Mouse (Mus musculus) bone marrow, adult 2 months (tissue): ENCODE results near the gene Chrm4. TPM values are rescaled to one million over a fixed set of nuclear protein-coding genes. Genes with fewer than 3 reads are reported as not detected.

Source experiments
- H3K27ac ChIP-seq: fragments of 200-500 bp; 2 replicates; pipeline ENCODE4 v1.5.1; 2012; ENCODE audit warnings: low read depth, mild to moderate bottlenecking, control low read depth, inconsistent platforms, low read length; ENCODE audit not compliant: control insufficient read depth, poor library complexity, insufficient read depth
- H3K4me1 ChIP-seq: fragments of 200-500 bp; 2 replicates; pipeline ENCODE4 v1.6.1; 2011; ENCODE audit warnings: low read length; ENCODE audit not compliant: control insufficient read depth, insufficient read depth
- H3K4me3 ChIP-seq: fragments of 200-500 bp; replicated peaks from 2 replicates; pipeline ENCODE3; 2011; ENCODE audit warnings: mild to moderate bottlenecking, low read depth, low read length, control low read depth; ENCODE audit not compliant: control insufficient read depth
- CTCF ChIP-seq: fragments of 200-500 bp; IDR thresholded peaks from 2 replicates; pipeline ENCODE4 v1.5.1; 2011; ENCODE audit warnings: low read length, control low read depth; ENCODE audit not compliant: control insufficient read depth, insufficient read depth
- POLR2A ChIP-seq: fragments of 200-500 bp; IDR thresholded peaks from 2 replicates; pipeline ENCODE4 v1.6.1; 2011; ENCODE audit warnings: low read depth, mild to moderate bottlenecking, control low read depth, low read length, borderline replicate concordance; ENCODE audit not compliant: control insufficient read depth
- WGBS: fragments of 180-500 bp; shearing (Covaris S2); methylation state at CpG from one replicate; pipeline ENCODE4 v1.1.7; 2018; 5-methylcytosine and 5-hydroxymethylcytosine counted together
- polyA plus RNA-seq: library from polyadenylated mRNA; stranded (reverse); fragments of >200 nt; gene quantifications from 2 replicates; pipeline ENCODE4 v1.2.4, GENCODE M21; 2011; ENCODE audit warnings: low replicate concordance; ENCODE audit not compliant: missing spikeins, insufficient read depth, insufficient read length

Gene Chrm4
- polyA plus RNA-seq, 1 experiment, result not detected

- H3K27ac ChIP-seq, result peak overlapping the region; percentile 75
- peak overlapping the region; percentile 41 for H3K4me3 ChIP-seq
- TF ChIP-seq CTCF, result no peak
- no peak for TF ChIP-seq POLR2A
- peaks cover 13% of the 10 kb centered on the region for H3K4me1 ChIP-seq
- 3% methylated on average over 15 of the region's 15 CpGs for WGBS
Measured at GRCm38 (mm10) chr2:91950275-91951085, 23.4 kb downstream of the Chrm4 start.

- Histone ChIP-seq H3K4me3 (no peak overlapping the region), H3K4me1 (peaks cover 12% of the 10 kb centered on the region), H3K27ac (no peak overlapping the region)
- 37% methylated on average over 5 of the region's 5 CpGs for WGBS
- no peak for TF ChIP-seq CTCF
- TF ChIP-seq POLR2A, result no peak
Measured at GRCm38 (mm10) chr2:91953825-91954224, 26.8 kb downstream of the Chrm4 start.

GRCm38 (mm10) chr2:91955121-91955591, 28.1 kb downstream of the Chrm4 start:
- 86% methylated on average over 4 of the region's 4 CpGs for WGBS
- Histone ChIP-seq H3K4me3 (no peak overlapping the region), H3K27ac (no peak overlapping the region), H3K4me1 (peaks cover 8% of the 10 kb centered on the region)
- TF ChIP-seq CTCF (no peak), POLR2A (no peak)

- TF ChIP-seq CTCF (no peak), POLR2A (no peak)
- Histone ChIP-seq H3K4me3 (no peak overlapping the region), H3K4me1 (peaks cover 10% of the 10 kb centered on the region), H3K27ac (no peak overlapping the region)
- 36% methylated on average over 6 of the region's 6 CpGs for WGBS
Measured at GRCm38 (mm10) chr2:91955875-91956274, 28.8 kb downstream of the Chrm4 start.

GRCm38 (mm10) chr2:91957096-91957495, 30.0 kb downstream of the Chrm4 start:
- WGBS, result 2% methylated on average over 4 of the region's 4 CpGs
- H3K4me1 ChIP-seq, result peaks cover 10% of the 10 kb centered on the region
- no peak for TF ChIP-seq POLR2A
- TF ChIP-seq CTCF, result no peak
- H3K4me3 ChIP-seq, result no peak overlapping the region
- H3K27ac ChIP-seq, result no peak overlapping the region

- Histone ChIP-seq H3K27ac (no peak overlapping the region), H3K4me3 (no peak overlapping the region), H3K4me1 (peaks cover 12% of the 10 kb centered on the region)
- 69% methylated on average over 8 of the region's 8 CpGs for WGBS
- no peak for TF ChIP-seq POLR2A
- no peak for TF ChIP-seq CTCF
Measured at GRCm38 (mm10) chr2:91958049-91958448, 31.0 kb downstream of the Chrm4 start.

- Histone ChIP-seq H3K4me3 (no peak overlapping the region), H3K4me1 (peaks cover 13% of the 10 kb centered on the region), H3K27ac (no peak overlapping the region)
- no peak for TF ChIP-seq POLR2A
- peak; percentile 66 for TF ChIP-seq CTCF
- 40% methylated on average over 10 of the region's 10 CpGs for WGBS
Measured at GRCm38 (mm10) chr2:91958701-91959457, 31.8 kb downstream of the Chrm4 start.
